Mouse (Mus musculus) large intestine, adult 2 months (tissue): ENCODE data around the gene Vmn1r16. TPM values are rescaled to one million over a fixed set of nuclear protein-coding genes. Genes with fewer than 3 reads are reported as not detected.
"Not testable (repeated sequence)": the region's sequence is repeated elsewhere in the genome, so short reads cannot be mapped to it uniquely, and the experiment has no call there.

Experiments used
- DNase-seq: peaks from one replicate; pipeline ENCODE4 v3.0.0-alpha.2; 2012; ENCODE audit warnings: low read depth, low spot score
- WGBS: fragments of 180-500 bp; shearing (Covaris S2); methylation state at CpG from one replicate; pipeline ENCODE4 v1.1.7; 2018; 5-methylcytosine and 5-hydroxymethylcytosine counted together
- polyA plus RNA-seq: library from polyadenylated mRNA; depleted of rRNA; stranded (reverse); fragments of >200 nt; gene quantifications from 2 replicates; pipeline ENCODE4 v1.2.3, GENCODE M21; 2012; rRNA removed

Vmn1r16 gene
- not detected in 2 replicates for polyA plus RNA-seq

GRCm38 (mm10) chr6:57329394-57329793 lies at the start of gene Vmn1r16:
Vmn1r16 (minus strand) TSS chr6:57329494.
- WGBS: 61% methylated on average over 3 of the region's 3 CpGs
- no peak for DNase-seq

GRCm38 (mm10) chr6:57367496-57367895 lies 38.2 kb upstream of the Vmn1r16 start:
- DNase-seq: no peak

GRCm38 (mm10) chr6:57365866-57366265 lies 36.6 kb upstream of the Vmn1r16 start:
- not testable (repeated sequence) for DNase-seq
- WGBS: 93% methylated on average over 1 of the region's 1 CpGs

More at GRCm38 (mm10) chr6:57367496-57367895, 38.2 kb upstream of the Vmn1r16 start:
- 96% methylated on average over 1 of the region's 1 CpGs for WGBS

GRCm38 (mm10) chr6:57363627-57364026 lies 34.3 kb upstream of the Vmn1r16 start, which contains the start of gene Vmn1r17:
Vmn1r17 (minus strand) TSS chr6:57363727.
- DNase-seq: no peak
- 89% methylated on average over 1 of the region's 1 CpGs for WGBS

GRCm38 (mm10) chr6:57356864-57357263 lies 27.6 kb upstream of the Vmn1r16 start:
- 67% methylated on average over 2 of the region's 2 CpGs for WGBS

GRCm38 (mm10) chr6:57326176-57326575 lies 3.1 kb downstream of the Vmn1r16 start:
- DNase-seq: no peak

More at GRCm38 (mm10) chr6:57356864-57357263, 27.6 kb upstream of the Vmn1r16 start:
- DNase-seq: no peak

GRCm38 (mm10) chr6:57278952-57279351 lies 50.3 kb downstream of the Vmn1r16 start:
- DNase-seq: no peak

GRCm38 (mm10) chr6:57272517-57272916 lies 56.8 kb downstream of the Vmn1r16 start:
- no peak for DNase-seq

- WGBS: 66% methylated on average over 3 of the region's 3 CpGs
- DNase-seq: no peak
Observed at GRCm38 (mm10) chr6:57271881-57272280, 57.4 kb downstream of the Vmn1r16 start.

Other genes starting within 250 kb of the Vmn1r16 start
- not detected in 2 replicates for gene Vmn1r10, start 220.0 kb downstream of the Vmn1r16 start, polyA plus RNA-seq
- gene Vmn1r11, start 196.0 kb downstream of the Vmn1r16 start, polyA plus RNA-seq: not detected in 2 replicates
- not detected in 2 replicates for gene Vmn1r12, start 172.6 kb downstream of the Vmn1r16 start, polyA plus RNA-seq
- not detected in 2 replicates for gene Vmn1r13, start 126.2 kb downstream of the Vmn1r16 start, polyA plus RNA-seq
- gene Vmn1r14, start 97.8 kb downstream of the Vmn1r16 start, polyA plus RNA-seq: not detected in 2 replicates
- gene Vmn1r15, start 71.5 kb downstream of the Vmn1r16 start, polyA plus RNA-seq: not detected in 2 replicates
- gene Vmn1r17, start 34.2 kb upstream of the Vmn1r16 start, polyA plus RNA-seq: not detected in 2 replicates
- gene Vmn1r18, start 66.3 kb upstream of the Vmn1r16 start, polyA plus RNA-seq: not detected in 2 replicates
- not detected in 2 replicates for gene Vmn1r19, start 74.3 kb upstream of the Vmn1r16 start, polyA plus RNA-seq
- gene Vmn1r20, start 99.4 kb upstream of the Vmn1r16 start, polyA plus RNA-seq: not detected in 2 replicates
- 1.1 and 1.5 TPM in 2 replicates for gene Ppm1k, start 206.0 kb upstream of the Vmn1r16 start, polyA plus RNA-seq